Mouse (Mus musculus) MEL (cell line): Measurements from ENCODE around the gene Klhl3. TPM values are rescaled to one million over a fixed set of nuclear protein-coding genes. Genes with fewer than 3 reads are reported as not detected.

Source experiments
- DNase-seq: peaks from one replicate; pipeline ENCODE4 v3.0.0; 2011; ENCODE audit warnings: low read depth, low spot score
- H3K27ac ChIP-seq: 2 replicates; pipeline ENCODE4 v1.5.1; 2012; ENCODE audit warnings: low read depth, mild to moderate bottlenecking, control low read depth, low read length, moderate library complexity; ENCODE audit not compliant: control insufficient read depth
- H3K27me3 ChIP-seq, 2 experiments: fragments of 150-350 bp in 1 of 2; sonication (generic) in 1 of 2; 2 replicates each; pipeline ENCODE4 v1.6.1; 2012; ENCODE audit warnings: low read length in 2 of 2, mild to moderate bottlenecking in 2 of 2, improper control_type of control experiment in 1 of 2, moderate library complexity in 1 of 2; ENCODE audit not compliant: insufficient read depth in 2 of 2, control insufficient read depth in 1 of 2
- H3K36me3 ChIP-seq, 2 experiments: 2 replicates each; pipeline ENCODE4 v1.6.1; 2012 to 2014; ENCODE audit warnings: low read length in 2 of 2, improper control_type of control experiment in 1 of 2, inconsistent platforms in 1 of 2, mild to moderate bottlenecking in 1 of 2; ENCODE audit not compliant: insufficient read depth in 2 of 2, control insufficient read depth in 1 of 2
- H3K4me1 ChIP-seq, 2 experiments: fragments of 150-350 bp in 1 of 2; sonication (generic) in 1 of 2; 2 replicates each; pipeline ENCODE4 v1.6.1; 2012; ENCODE audit warnings: low read length in 2 of 2, improper control_type of control experiment in 1 of 2, mild to moderate bottlenecking in 1 of 2; ENCODE audit not compliant: insufficient read depth in 2 of 2, control insufficient read depth in 1 of 2
- H3K4me3 ChIP-seq, 2 experiments: fragments of 150-350 bp in 1 of 2; sonication (generic) in 1 of 2; 2 replicates each; pipeline ENCODE4 v1.5.1; 2012; ENCODE audit warnings: low read depth in 2 of 2, low read length in 2 of 2, mild to moderate bottlenecking in 2 of 2, moderate library complexity in 2 of 2, control low read depth in 1 of 2, improper control_type of control experiment in 1 of 2; ENCODE audit not compliant: control insufficient read depth in 1 of 2, insufficient read depth in 1 of 2
- H3K79me2 ChIP-seq: 2 replicates; pipeline ENCODE4 v1.6.1; 2012; ENCODE audit warnings: mild to moderate bottlenecking, low read length, moderate library complexity; ENCODE audit not compliant: control insufficient read depth, poor library complexity, insufficient read depth
- H3K9ac ChIP-seq: 2 replicates; pipeline ENCODE4 v1.6.1; 2012; ENCODE audit warnings: low read depth, mild to moderate bottlenecking, control low read depth, low read length, moderate library complexity; ENCODE audit not compliant: control insufficient read depth, poor library complexity, severe bottlenecking
- H3K9me3 ChIP-seq: fragments of 150-350 bp; sonication (generic); replicated peaks from 2 replicates; pipeline ENCODE4 v1.6.1; 2012; ENCODE audit warnings: mild to moderate bottlenecking, low read length, improper control_type of control experiment, moderate library complexity; ENCODE audit not compliant: insufficient read depth
- BHLHE40 ChIP-seq: IDR thresholded peaks from 2 replicates; pipeline ENCODE4 v1.6.1; 2012; ENCODE audit warnings: low read depth, mild to moderate bottlenecking, inconsistent platforms, low read length, improper control_type of control experiment, borderline replicate concordance
- CHD1 ChIP-seq: IDR thresholded peaks from 2 replicates; pipeline ENCODE4 v1.6.1; 2012; ENCODE audit warnings: low read depth, mild to moderate bottlenecking, inconsistent platforms, low read length, improper control_type of control experiment
- CHD2 ChIP-seq: IDR thresholded peaks from 2 replicates; pipeline ENCODE4 v1.6.1; 2011; ENCODE audit warnings: low read length, improper control_type of control experiment
- CTCF ChIP-seq, 3 experiments: IDR thresholded peaks in 2 of 3; conservative IDR thresholded peaks in 1 of 3; 2 replicates each; pipeline ENCODE4 v1.5.1; 2011 to 2012; ENCODE audit warnings: low read length in 3 of 3, low read depth in 2 of 3, mild to moderate bottlenecking in 2 of 3, improper control_type of control experiment in 1 of 3, inconsistent platforms in 1 of 3, mixed read lengths in 1 of 3, moderate library complexity in 1 of 3; ENCODE audit not compliant: control insufficient read depth in 1 of 3, insufficient read depth in 1 of 3, poor library complexity in 1 of 3, severe bottlenecking in 1 of 3
- E2F4 ChIP-seq: IDR thresholded peaks from 2 replicates; pipeline ENCODE4 v1.6.1; 2011; ENCODE audit warnings: low read depth, low read length, improper control_type of control experiment, borderline replicate concordance
- ELF1 ChIP-seq: IDR thresholded peaks from 2 replicates; pipeline ENCODE4 v1.6.1; 2014; ENCODE audit warnings: low read depth, mild to moderate bottlenecking, inconsistent platforms, low read length, improper control_type of control experiment, moderate library complexity
- EP300 ChIP-seq, 2 experiments: IDR thresholded peaks; 2 replicates each; pipeline ENCODE4 v1.6.1; 2011; ENCODE audit warnings: improper control_type of control experiment in 2 of 2, low read length in 2 of 2, low read depth in 1 of 2, mild to moderate bottlenecking in 1 of 2
- ETS1 ChIP-seq: IDR thresholded peaks from 2 replicates; pipeline ENCODE4 v1.6.1; 2012; ENCODE audit warnings: low read depth, mild to moderate bottlenecking, inconsistent platforms, low read length, improper control_type of control experiment, moderate library complexity
- GATA1 ChIP-seq: IDR thresholded peaks from 2 replicates; pipeline ENCODE4 v1.6.1; 2011; ENCODE audit warnings: low read depth, low read length, improper control_type of control experiment
- HCFC1 ChIP-seq: IDR thresholded peaks from 2 replicates; pipeline ENCODE4 v1.6.1; 2012; ENCODE audit warnings: low read depth, mild to moderate bottlenecking, inconsistent platforms, low read length, improper control_type of control experiment, moderate library complexity
- JUND ChIP-seq: IDR thresholded peaks from 2 replicates; pipeline ENCODE4 v1.6.1; 2011; ENCODE audit warnings: low read depth, mild to moderate bottlenecking, improper control_type of control experiment, low read length
- KAT2A ChIP-seq: conservative IDR thresholded peaks from 2 replicates; pipeline ENCODE4 v1.6.1; 2012; ENCODE audit warnings: low read depth, low read length, improper control_type of control experiment, inconsistent platforms
- MAFK ChIP-seq: IDR thresholded peaks from 2 replicates; pipeline ENCODE4 v1.6.1; 2011; ENCODE audit warnings: low read depth, mild to moderate bottlenecking, low read length, improper control_type of control experiment, borderline replicate concordance
- MAX ChIP-seq: IDR thresholded peaks from 2 replicates; pipeline ENCODE4 v1.6.1; 2011; ENCODE audit warnings: low read length, improper control_type of control experiment
- MXI1 ChIP-seq: IDR thresholded peaks from 2 replicates; pipeline ENCODE4 v1.6.1; 2011; ENCODE audit warnings: mild to moderate bottlenecking, low read depth, low read length, improper control_type of control experiment
- MYB ChIP-seq: IDR thresholded peaks from 2 replicates; pipeline ENCODE4 v1.6.1; 2011; ENCODE audit warnings: mild to moderate bottlenecking, low read depth, low read length, improper control_type of control experiment
- MYC ChIP-seq: IDR thresholded peaks from 2 replicates; pipeline ENCODE4 v1.6.1; 2011; ENCODE audit warnings: low read depth, mild to moderate bottlenecking, low read length, improper control_type of control experiment, moderate library complexity
- POLR2A ChIP-seq, 2 experiments: IDR thresholded peaks; 2 replicates each; pipeline ENCODE4 v1.6.1; 2011 to 2012; ENCODE audit warnings: low read length in 2 of 2, mild to moderate bottlenecking in 2 of 2, control low read depth in 1 of 2, improper control_type of control experiment in 1 of 2, low read depth in 1 of 2, moderate library complexity in 1 of 2; ENCODE audit not compliant: control insufficient read depth in 1 of 2, insufficient read depth in 1 of 2, poor library complexity in 1 of 2
- RCOR1 ChIP-seq: IDR thresholded peaks from 2 replicates; pipeline ENCODE4 v1.6.1; 2012; ENCODE audit warnings: low read depth, mild to moderate bottlenecking, inconsistent platforms, low read length, improper control_type of control experiment
- TAL1 ChIP-seq: IDR thresholded peaks from 2 replicates; pipeline ENCODE4 v1.6.1; 2012; ENCODE audit warnings: mild to moderate bottlenecking, inconsistent platforms, low read length, moderate library complexity, mixed read lengths
- TBP ChIP-seq: IDR thresholded peaks from 2 replicates; pipeline ENCODE4 v1.8.0; 2011; ENCODE audit warnings: low read depth, low read length, improper control_type of control experiment
- TCF12 ChIP-seq: IDR thresholded peaks from 2 replicates; pipeline ENCODE4 v1.6.1; 2014; ENCODE audit warnings: low read depth, mild to moderate bottlenecking, inconsistent platforms, low read length, improper control_type of control experiment, moderate library complexity
- UBTF ChIP-seq: IDR thresholded peaks from 2 replicates; pipeline ENCODE4 v1.6.1; 2012; ENCODE audit warnings: low read depth, mild to moderate bottlenecking, inconsistent platforms, low read length, improper control_type of control experiment, moderate library complexity, borderline replicate concordance; ENCODE audit not compliant: insufficient read depth
- USF2 ChIP-seq, 2 experiments: IDR thresholded peaks; 2 replicates each; pipeline ENCODE4 v1.6.1; 2011 to 2012; ENCODE audit warnings: improper control_type of control experiment in 2 of 2, low read length in 2 of 2, borderline replicate concordance in 1 of 2, inconsistent platforms in 1 of 2, low read depth in 1 of 2, mild to moderate bottlenecking in 1 of 2; ENCODE audit not compliant: insufficient read depth in 1 of 2
- ZKSCAN1 ChIP-seq: IDR thresholded peaks from 2 replicates; pipeline ENCODE4 v1.6.1; 2012; ENCODE audit warnings: low read depth, mild to moderate bottlenecking, inconsistent platforms, low read length, improper control_type of control experiment, moderate library complexity
- ZMIZ1 ChIP-seq: IDR thresholded peaks from 2 replicates; pipeline ENCODE4 v1.6.1; 2012; ENCODE audit warnings: low read depth, mild to moderate bottlenecking, inconsistent platforms, low read length, improper control_type of control experiment, moderate library complexity
- ZNF384 ChIP-seq: IDR thresholded peaks from 2 replicates; pipeline ENCODE4 v1.6.1; 2012; ENCODE audit warnings: low read depth, mild to moderate bottlenecking, inconsistent platforms, low read length, improper control_type of control experiment
- polyA plus RNA-seq, 2 experiments: library from polyadenylated mRNA; stranded (reverse) in 1 of 2; unstranded in 1 of 2; fragments of >175 nt in 1 of 2; fragments of >200 nt in 1 of 2; gene quantifications; 2 replicates each; pipeline versions ENCODE4 v1.2.1 to v1.2.4; 2012; ENCODE audit warnings: low replicate concordance in 2 of 2, low read depth in 1 of 2; ENCODE audit not compliant: insufficient read length in 2 of 2, insufficient read depth in 1 of 2, missing spikeins in 1 of 2
- total RNA-seq: library from RNA; depleted of rRNA; stranded (reverse); fragments of 300-350 nt; gene quantifications from 2 replicates; pipeline ENCODE4 v1.2.3, GENCODE M21; 2012; rRNA removed

Klhl3 gene
- total RNA-seq (not detected in 2 replicates), polyA plus RNA-seq (under 1 TPM in 1 of 2 experiments, not detected in 1; 0.01 TPM)

GRCm38 (mm10) chr13:58113061-58113900, at the start of gene Klhl3:
Gene Klhl3 (minus strand): TSS chr13:58113592.
- Histone ChIP-seq H3K9ac (no peak within 1 kb of the TSS), H3K4me3 (no peak within 1 kb of the TSS)
- TF ChIP-seq RCOR1 = no peak
- TF ChIP-seq CHD2 = no peak
- TF ChIP-seq JUND = no peak
- no peak for TF ChIP-seq ZNF384
- TF ChIP-seq MYC = no peak
- no peak for TF ChIP-seq HCFC1
- TF ChIP-seq MAFK = no peak
- no peak for TF ChIP-seq CHD1
- no peak for TF ChIP-seq KAT2A
- no peak for TF ChIP-seq TBP
- no peak for TF ChIP-seq USF2 (IDR thresholded peaks at IDR 0.05; ENCODE audit: borderline replicate concordance in 1 of 2, insufficient read depth in 1 of 2, low read depth in 1 of 2, low read length in 2 of 2)
- no peak for TF ChIP-seq BHLHE40
- TF ChIP-seq TAL1 = no peak
- no peak for TF ChIP-seq POLR2A (IDR thresholded peaks at IDR 0.05; ENCODE audit: control insufficient read depth in 1 of 2, insufficient read depth in 1 of 2, low read depth in 1 of 2, low read length in 2 of 2, poor library complexity in 1 of 2)
- no peak for TF ChIP-seq MYB
- TF ChIP-seq E2F4 = no peak
- TF ChIP-seq ELF1 = no peak
- TF ChIP-seq TCF12 = no peak
- TF ChIP-seq ETS1 = no peak
- TF ChIP-seq, all 39 proteins: peak for 0
- Histone ChIP-seq H3K36me3 (no peaks in the 10 kb centered on the region), H3K27me3 (no peaks in the 10 kb centered on the region), H3K27ac (no peak within 1 kb of the TSS), H3K79me2 (no peaks in the 10 kb centered on the region), H3K9me3 (no peaks in the 10 kb centered on the region), H3K4me1 (peaks cover 0 to 2% of the 10 kb centered on the region in 2 experiments; a peak in 1 of 4 replicates)
- no peak for DNase-seq

GRCm38 (mm10) chr13:58160761-58161160, 47.4 kb upstream of the Klhl3 start:
- Histone ChIP-seq H3K79me2 (peaks cover 8% of the 10 kb centered on the region), H3K4me1 (peaks cover 3 to 4% of the 10 kb centered on the region in 2 experiments; a peak in 3 of 4 replicates), H3K36me3 (peaks cover 0 to 4% of the 10 kb centered on the region in 2 experiments; a peak in 2 of 4 replicates)
- DNase-seq = no peak
- TF ChIP-seq MYC = no peak
- TF ChIP-seq UBTF = no peak
- TF ChIP-seq HCFC1 = no peak
- no peak for TF ChIP-seq MXI1
- no peak for TF ChIP-seq ZKSCAN1
- no peak for TF ChIP-seq GATA1
- no peak for TF ChIP-seq MAX
- TF ChIP-seq ZMIZ1 = no peak
- TF ChIP-seq JUND = no peak
- TF ChIP-seq EP300 (IDR thresholded peaks at IDR 0.05; ENCODE audit: low read depth in 1 of 2, low read length in 2 of 2) = no peak
- no peak for TF ChIP-seq ZNF384
- TF ChIP-seq BHLHE40 = no peak
- no peak for TF ChIP-seq KAT2A
- TF ChIP-seq TAL1 = no peak
- TF ChIP-seq CTCF (IDR thresholded peaks at IDR 0.05 in 2 of 3, conservative IDR thresholded peaks at IDR 0.05 in 1 of 3; ENCODE audit: control insufficient read depth in 1 of 3, insufficient read depth in 1 of 3, low read depth in 2 of 3, low read length in 3 of 3, poor library complexity in 1 of 3, severe bottlenecking in 1 of 3) = no peak
- TF ChIP-seq TCF12 = no peak
- no peak for TF ChIP-seq MAFK
- TF ChIP-seq, all 39 proteins: peak for 0
- Histone ChIP-seq H3K9me3 (no peaks in the 10 kb centered on the region), H3K27me3 (no peaks in the 10 kb centered on the region), H3K9ac (no peak overlapping the region), H3K4me3 (no peak overlapping the region), H3K27ac (no peak overlapping the region)
